Mouse (Mus musculus) hindbrain, postnatal 0 days (tissue): ENCODE data around the gene Prrt4. TPM values are rescaled to one million over a fixed set of nuclear protein-coding genes. Genes with fewer than 3 reads are reported as not detected.

ENCODE experiments used
- ATAC-seq: fragments of 200-750 bp; cut with Nextera tagmentation; 2 replicates; pipeline ENCODE4 v1.8.0; 2017; ENCODE audit warnings: mild to moderate bottlenecking, moderate TSS enrichment, moderate library complexity
- DNase-seq: peaks from one replicate; pipeline ENCODE4 v3.0.0-alpha.2; 2015; ENCODE audit warnings: low spot score
- H3K27ac ChIP-seq: fragments of 300-500 bp; sonication (generic); 2 replicates; pipeline ENCODE4 v1.5.1; 2014; ENCODE audit warnings: mild to moderate bottlenecking
- H3K27me3 ChIP-seq: fragments of 300-500 bp; sonication (generic); 2 replicates; pipeline ENCODE4 v1.6.1; 2014; ENCODE audit warnings: low read length, mixed read lengths; ENCODE audit not compliant: insufficient read depth
- H3K36me3 ChIP-seq: fragments of 300-500 bp; sonication (generic); 2 replicates; pipeline ENCODE4 v1.6.1; 2014; ENCODE audit warnings: low read length, mixed read lengths; ENCODE audit not compliant: insufficient read depth
- H3K4me1 ChIP-seq: fragments of 300-500 bp; sonication (generic); 2 replicates; pipeline ENCODE4 v1.6.1; 2014; ENCODE audit warnings: antibody characterized with exemption, low read length, mixed read lengths; ENCODE audit not compliant: insufficient read depth
- H3K4me2 ChIP-seq: fragments of 300-500 bp; sonication (generic); 2 replicates; pipeline ENCODE4 v1.6.1; 2014; ENCODE audit warnings: low read depth, mild to moderate bottlenecking, low read length, moderate library complexity, mixed read lengths
- H3K4me3 ChIP-seq: fragments of 300-500 bp; sonication (generic); 2 replicates; pipeline ENCODE4 v1.5.1; 2014; ENCODE audit warnings: low read length
- H3K9ac ChIP-seq: fragments of 300-500 bp; sonication (generic); replicated peaks from 2 replicates; pipeline ENCODE4 v1.6.1; 2014; ENCODE audit warnings: mild to moderate bottlenecking, low read length, moderate library complexity, mixed read lengths
- H3K9me3 ChIP-seq: fragments of 300-500 bp; sonication (generic); 2 replicates; pipeline ENCODE4 v1.6.1; 2016; ENCODE audit warnings: low read length, mixed read lengths
- CTCF ChIP-seq: IDR thresholded peaks from 2 replicates; pipeline ENCODE4 v1.5.1; 2016; ENCODE audit warnings: antibody characterized with exemption, control low read depth, low read depth
- WGBS: fragments of 180-500 bp; shearing (Covaris S2); extraction: QIAGEN DNeasy Blood & Tissue Kit; methylation state at CpG from one replicate; pipeline ENCODE4 v1.1.7; 2014; 5-methylcytosine and 5-hydroxymethylcytosine counted together
- polyA plus RNA-seq: library from polyadenylated mRNA; unstranded; fragments of >200 nt; fragmentation: Nextera tagmentation; extraction: Ambion mirVana; gene quantifications from 2 replicates; pipeline ENCODE4 v1.2.1, GENCODE M21; 2015
- total RNA-seq: library from RNA; depleted of rRNA; stranded (reverse); fragments of >200 nt; gene quantifications from 2 replicates; pipeline ENCODE4 v1.2.3, GENCODE M21; 2014

The Prrt4 gene
- total and polyA plus RNA-seq, 2 experiments from 2014 or later: 14.8 to 44.9 TPM

- WGBS: 50% methylated on average over 5 of the region's 5 CpGs
- H3K4me2 ChIP-seq: no peak overlapping the region
- no peak for DNase-seq
- no peaks in the 10 kb centered on the region for H3K36me3 ChIP-seq
- H3K4me1 ChIP-seq: peaks cover 13% of the 10 kb centered on the region
- no peak overlapping the region for H3K9ac ChIP-seq
- no peak overlapping the region for H3K4me3 ChIP-seq
- no peaks in the 10 kb centered on the region for H3K27me3 ChIP-seq
- ATAC-seq: no peak
- no peak overlapping the region for H3K27ac ChIP-seq
- H3K9me3 ChIP-seq: no peaks in the 10 kb centered on the region
- no peak for TF ChIP-seq CTCF
Measured at GRCm38 (mm10) chr6:29213436-29213835, 34.1 kb upstream of the Prrt4 start.

- ATAC-seq (peak; percentile 84), DNase-seq (peak; percentile 88)
- Histone ChIP-seq H3K4me1 (peaks cover 13% of the 10 kb centered on the region), H3K27me3 (no peaks in the 10 kb centered on the region), H3K4me3 (peak overlapping the region; percentile 66), H3K27ac (peak overlapping the region; percentile 83), H3K4me2 (peak overlapping the region; percentile 71), H3K9me3 (no peaks in the 10 kb centered on the region), H3K36me3 (no peaks in the 10 kb centered on the region), H3K9ac (peak overlapping the region; percentile 73)
- WGBS: under 1% methylated on average over 62 of the region's 66 CpGs
- no peak for TF ChIP-seq CTCF
Measured at GRCm38 (mm10) chr6:29211806-29212492, 32.6 kb upstream of the Prrt4 start.

DNA sequence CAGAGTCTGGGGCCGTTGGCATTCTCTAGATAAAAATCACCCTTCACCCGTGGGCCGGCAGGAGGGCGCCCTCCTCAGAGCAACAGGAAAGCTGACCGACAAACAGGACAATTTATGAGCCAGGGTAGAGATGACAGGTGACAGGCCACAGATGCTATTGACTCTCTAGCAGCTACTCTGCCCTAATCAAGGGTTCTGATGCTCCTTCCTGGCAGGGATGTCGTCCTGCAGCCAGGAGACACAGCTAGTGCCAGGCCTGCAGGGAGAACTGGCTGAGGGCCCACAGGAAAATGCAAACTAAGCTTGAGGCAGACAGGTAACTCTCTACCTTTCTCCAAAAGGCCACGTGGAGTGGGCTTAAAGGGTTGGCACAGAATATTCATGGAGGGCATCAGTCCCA is 31.8 kb upstream of the Prrt4 start:
- WGBS: 26% methylated on average over 7 of the region's 7 CpGs
- TF ChIP-seq CTCF: peak; percentile 33
- Histone ChIP-seq H3K36me3 (0 out of 2 replicates have a peak, but pooled peaks cover 4% of the 10 kb centered on the region), H3K9me3 (no peaks in the 10 kb centered on the region), H3K27me3 (no peaks in the 10 kb centered on the region), H3K9ac (peak overlapping the region; percentile 73), H3K4me1 (peaks cover 13% of the 10 kb centered on the region), H3K4me2 (peak overlapping the region; percentile 71), H3K4me3 (peak overlapping the region; percentile 66), H3K27ac (peak overlapping the region; percentile 83)
- no peak for ATAC-seq
- no peak for DNase-seq

DNA sequence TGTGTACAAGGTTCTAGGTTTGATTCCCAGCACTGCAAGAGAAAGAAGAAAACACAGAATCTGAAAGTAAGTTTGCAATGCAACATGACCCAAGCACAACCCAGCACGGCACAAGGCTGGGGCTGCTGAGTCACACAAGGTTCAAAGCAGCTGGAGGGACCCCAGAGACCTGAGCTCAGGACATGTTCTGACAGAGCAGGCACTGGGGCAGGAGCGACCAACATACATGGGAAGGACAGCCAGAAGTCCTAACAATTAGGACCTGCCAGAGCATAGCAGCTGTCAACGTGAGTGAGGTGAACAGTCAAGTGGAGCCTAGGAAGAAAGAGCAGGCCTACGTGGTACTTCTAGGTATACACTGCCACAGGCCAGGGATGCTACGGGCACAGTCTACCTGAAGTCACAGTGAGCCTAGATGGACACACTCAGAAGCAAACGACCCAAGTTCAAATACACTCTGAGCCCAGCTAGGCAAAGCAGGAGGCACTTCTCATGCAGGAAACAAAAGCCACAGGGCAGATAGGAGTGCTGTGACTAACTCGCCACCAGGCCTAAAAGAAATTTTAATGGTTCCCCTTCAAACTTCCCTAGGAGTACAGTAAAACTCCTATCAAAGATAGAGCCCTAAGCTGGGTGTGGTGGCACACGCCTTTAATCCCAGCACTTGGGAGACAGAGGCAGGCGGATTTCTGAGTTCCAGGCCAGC is 31.0 kb upstream of the Prrt4 start:
- no peak for TF ChIP-seq CTCF
- Histone ChIP-seq H3K9ac (no peak overlapping the region), H3K27ac (no peak overlapping the region), H3K36me3 (0 out of 2 replicates have a peak, but pooled peaks cover 8% of the 10 kb centered on the region), H3K4me1 (peaks cover 13% of the 10 kb centered on the region), H3K4me2 (peak overlapping the region; percentile 71; the same call in 1 of the 2 replicates), H3K4me3 (no peak overlapping the region), H3K9me3 (no peaks in the 10 kb centered on the region), H3K27me3 (no peaks in the 10 kb centered on the region)
- WGBS: 84% methylated on average over 9 of the region's 9 CpGs
- DNase-seq (no peak), ATAC-seq (no peak)

DNA sequence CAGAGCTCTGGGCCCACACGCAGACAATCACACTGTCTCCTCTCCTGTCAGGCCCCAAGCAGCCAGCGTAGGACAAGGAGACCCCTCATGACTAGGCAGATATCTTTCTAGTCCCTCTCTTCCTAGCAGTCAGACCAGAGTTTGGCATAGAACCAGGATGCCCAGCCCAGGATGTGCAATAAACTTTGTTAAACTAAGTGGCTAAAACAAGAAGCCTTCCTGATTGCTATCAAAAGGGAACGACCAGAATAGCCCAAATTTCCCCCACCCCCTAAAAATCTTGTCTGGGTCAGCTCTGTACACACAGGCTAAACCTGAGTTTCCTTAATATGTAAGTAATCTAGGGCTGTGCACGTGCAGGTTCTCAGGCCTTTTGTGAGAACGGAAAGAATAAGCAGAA is 28.8 kb upstream of the Prrt4 start:
- Histone ChIP-seq H3K9me3 (no peaks in the 10 kb centered on the region), H3K9ac (no peak overlapping the region), H3K36me3 (peaks cover 23% of the 10 kb centered on the region; the same call in 1 of the 2 replicates), H3K4me2 (no peak overlapping the region), H3K4me3 (no peak overlapping the region), H3K27ac (no peak overlapping the region), H3K4me1 (peaks cover 8% of the 10 kb centered on the region), H3K27me3 (no peaks in the 10 kb centered on the region)
- 73% methylated on average over 5 of the region's 5 CpGs for WGBS
- TF ChIP-seq CTCF: no peak
- no peak for ATAC-seq
- DNase-seq: no peak

GRCm38 (mm10) chr6:29207017-29207416 is 27.6 kb upstream of the Prrt4 start:
- no peak for ATAC-seq
- Histone ChIP-seq H3K36me3 (peaks cover 34% of the 10 kb centered on the region), H3K4me2 (no peak overlapping the region), H3K27me3 (no peaks in the 10 kb centered on the region), H3K9me3 (no peaks in the 10 kb centered on the region), H3K27ac (no peak overlapping the region), H3K4me1 (peaks cover 8% of the 10 kb centered on the region), H3K9ac (no peak overlapping the region), H3K4me3 (no peak overlapping the region)
- 91% methylated on average over 5 of the region's 5 CpGs for WGBS
- no peak for DNase-seq
- TF ChIP-seq CTCF: no peak

GRCm38 (mm10) chr6:29206006-29206405 is 26.6 kb upstream of the Prrt4 start:
- H3K27ac ChIP-seq: no peak overlapping the region
- no peak overlapping the region for H3K9ac ChIP-seq
- no peaks in the 10 kb centered on the region for H3K27me3 ChIP-seq
- H3K9me3 ChIP-seq: no peaks in the 10 kb centered on the region
- H3K4me2 ChIP-seq: no peak overlapping the region
- DNase-seq (no peak), ATAC-seq (no peak)
- peaks cover under 1% of the 10 kb centered on the region; the same call in 1 of the 2 replicates for H3K4me1 ChIP-seq
- 97% methylated on average over 10 of the region's 10 CpGs for WGBS
- H3K4me3 ChIP-seq: no peak overlapping the region
- TF ChIP-seq CTCF: no peak
- H3K36me3 ChIP-seq: peaks cover 34% of the 10 kb centered on the region
